Mouse (Mus musculus): ENCODE results near the gene Gm9758. TPM values are rescaled to one million over a fixed set of nuclear protein-coding genes. Genes with fewer than 3 reads are reported as not detected.
"Not testable (repeated sequence)": the region's sequence is repeated elsewhere in the genome, so short reads cannot be mapped to it uniquely, and the experiment has no call there.

The Gm9758 gene
- not detected in 2 replicates for polyA plus RNA-seq (2012; rRNA removed)

DNA sequence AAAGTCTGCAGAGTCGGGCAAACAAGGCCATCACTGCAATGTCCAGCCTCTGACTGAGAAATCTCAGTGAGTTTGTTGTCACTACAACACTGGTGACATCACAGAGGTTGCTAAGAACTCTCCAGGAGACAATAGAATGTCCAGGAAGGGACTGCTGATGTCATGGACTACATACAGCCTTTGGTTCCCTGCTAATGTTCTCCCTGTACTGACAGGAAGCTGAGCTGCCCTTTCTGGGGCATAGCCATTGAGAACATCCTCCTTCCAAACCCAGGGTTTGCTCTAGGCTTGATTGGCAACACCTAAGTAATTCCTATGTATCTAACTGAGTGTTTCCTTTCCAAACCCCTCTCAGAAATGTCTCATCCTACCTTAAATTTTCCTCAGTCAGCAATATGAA lies at the start of gene Gm9758:
Gene Gm9758, minus strand, starts transcription at position 101 of the 400 bp plus-strand sequence.
- DNase-seq (ENCODE audit: low read depth) = not testable (repeated sequence)

GRCm38 (mm10) chr5:14963821-14964220 lies 49.1 kb upstream of the Gm9758 start:
- not testable (repeated sequence) for DNase-seq (ENCODE audit: low read depth)

GRCm38 (mm10) chr5:14961502-14961901 lies 46.8 kb upstream of the Gm9758 start:
- not testable (repeated sequence) for DNase-seq (ENCODE audit: low read depth)

GRCm38 (mm10) chr5:14955928-14956706 lies 41.4 kb upstream of the Gm9758 start:
- DNase-seq (ENCODE audit: low read depth) = not testable (repeated sequence)

- not testable (repeated sequence) for DNase-seq (ENCODE audit: low read depth)
Measured at GRCm38 (mm10) chr5:14953587-14953986, 38.9 kb upstream of the Gm9758 start.

DNA sequence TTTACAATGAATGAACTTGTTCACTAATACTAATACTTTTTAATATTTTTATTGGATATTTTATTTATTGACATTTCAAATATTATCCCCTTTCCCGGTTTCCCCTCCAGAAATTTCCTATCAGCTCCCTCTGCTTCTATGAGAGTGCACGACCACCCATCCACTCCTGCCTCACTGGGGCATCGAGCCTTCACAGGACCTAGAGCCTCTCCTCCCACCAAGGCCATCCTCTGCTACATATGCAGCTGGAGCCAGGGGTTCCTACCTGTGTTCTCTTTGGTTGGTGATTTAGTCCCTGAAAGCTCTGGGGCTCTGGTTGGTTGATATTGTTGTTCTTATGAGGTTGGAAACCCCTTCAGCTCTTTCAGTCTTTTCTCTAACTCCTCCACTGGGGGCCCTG lies 38.0 kb upstream of the Gm9758 start:
- not testable (repeated sequence) for DNase-seq (ENCODE audit: low read depth)

DNA sequence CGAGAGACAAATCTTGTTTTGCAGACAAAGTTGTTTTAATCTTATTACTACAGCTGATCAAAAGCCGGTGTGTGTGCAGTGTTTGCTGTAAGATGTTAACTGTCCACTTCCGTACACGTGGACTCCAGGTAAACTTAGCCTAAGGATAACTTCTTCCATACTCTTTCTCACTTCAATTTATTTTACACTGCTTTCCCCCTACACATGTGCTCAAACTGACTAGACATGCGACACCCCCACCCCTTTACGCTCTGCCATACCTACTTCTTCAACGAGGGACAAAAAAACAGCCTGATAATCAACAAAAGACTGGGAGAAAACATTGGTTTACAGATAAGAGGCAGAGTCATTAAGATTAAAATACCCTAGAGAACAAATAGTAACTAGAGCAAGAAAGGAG lies 37.1 kb upstream of the Gm9758 start:
- DNase-seq (ENCODE audit: low read depth) = not testable (repeated sequence)

GRCm38 (mm10) chr5:14947482-14948198 lies 32.9 kb upstream of the Gm9758 start:
- DNase-seq (ENCODE audit: low read depth) = peak; percentile 8

- not testable (repeated sequence) for DNase-seq (ENCODE audit: low read depth)
Measured at GRCm38 (mm10) chr5:14945524-14945923, 30.8 kb upstream of the Gm9758 start.

- not testable (repeated sequence) for DNase-seq (ENCODE audit: low read depth)
Measured at GRCm38 (mm10) chr5:14941043-14941442, 26.3 kb upstream of the Gm9758 start.

GRCm38 (mm10) chr5:14938329-14938728 lies 23.6 kb upstream of the Gm9758 start, which contains the start of gene Speer4e:
TSS of gene Speer4e (minus strand) at chr5:14938429.
- not testable (repeated sequence) for DNase-seq (ENCODE audit: low read depth)

DNA sequence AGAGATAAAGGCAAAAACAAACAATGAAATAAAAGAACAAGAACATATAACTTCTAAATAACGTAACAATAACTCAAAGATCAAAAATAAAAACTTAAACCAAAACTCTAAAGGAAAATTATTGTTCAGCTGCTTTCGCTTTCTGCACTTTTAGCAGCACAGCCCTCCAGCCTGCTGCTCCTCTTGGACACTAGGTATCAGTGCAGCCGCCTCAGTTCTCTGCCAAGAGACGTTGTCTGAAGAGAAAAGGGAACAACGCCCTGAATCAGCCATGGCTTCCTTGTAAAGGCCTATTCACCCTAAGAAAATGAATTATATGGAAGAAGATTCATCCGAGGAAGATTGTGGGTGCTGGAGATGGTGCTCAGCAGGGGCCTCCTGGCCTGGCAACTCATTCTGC lies 19.0 kb upstream of the Gm9758 start:
- not testable (repeated sequence) for DNase-seq (ENCODE audit: low read depth)

GRCm38 (mm10) chr5:14927047-14927446 lies 12.3 kb upstream of the Gm9758 start:
- DNase-seq (ENCODE audit: low read depth) = peak; percentile 1

- not testable (repeated sequence) for DNase-seq (ENCODE audit: low read depth)
Measured at GRCm38 (mm10) chr5:14914361-14914760, 338 bp downstream of the Gm9758 start.

- not testable (repeated sequence) for DNase-seq (ENCODE audit: low read depth)
Measured at GRCm38 (mm10) chr5:14903539-14903938, 11.2 kb downstream of the Gm9758 start.

DNA sequence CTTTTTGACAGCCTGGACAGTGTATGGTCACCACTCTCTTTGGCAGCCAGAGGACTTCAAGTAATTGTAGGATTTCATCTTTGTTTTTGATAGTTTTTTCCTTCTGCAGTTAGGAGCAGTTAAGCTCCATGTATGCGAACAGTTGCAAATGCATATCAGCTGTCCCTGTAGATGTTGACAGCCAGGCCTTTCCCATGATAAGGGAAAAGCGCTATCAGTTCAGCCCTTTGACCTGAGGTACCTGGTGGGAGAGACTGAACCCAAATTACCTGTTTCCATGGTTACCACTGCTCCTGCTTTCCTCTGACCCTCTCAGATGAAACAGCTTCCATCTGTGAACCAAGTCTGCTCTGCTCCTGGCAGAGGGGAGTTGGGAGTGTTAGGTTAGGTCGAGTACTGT lies 22.5 kb downstream of the Gm9758 start:
- DNase-seq (ENCODE audit: low read depth) = no peak
- TF ChIP-seq CTCF (IDR thresholded peaks at IDR 0.05; ENCODE audit: borderline replicate concordance, extremely low read depth, insufficient read depth, insufficient read length) (no peak), POLR2A (IDR thresholded peaks at IDR 0.05; ENCODE audit: borderline replicate concordance, extremely low read depth, insufficient read depth, insufficient read length, poor library complexity, severe bottlenecking) (no peak)

- DNase-seq (ENCODE audit: low read depth) = not testable (repeated sequence)
Measured at GRCm38 (mm10) chr5:14885291-14885690, 29.4 kb downstream of the Gm9758 start.

All from brain, embryonic 14.5 days (tissue).